Mouse (Mus musculus) 416B (cell line): ENCODE measurements around the gene Prp2.
"Not testable (repeated sequence)": the region's sequence is repeated elsewhere in the genome, so short reads cannot be mapped to it uniquely, and the experiment has no call there.

Source experiments
- DNase-seq: peaks from one replicate; pipeline ENCODE4 v3.0.0; 2011; ENCODE audit warnings: low read depth

The Prp2 gene

DNA sequence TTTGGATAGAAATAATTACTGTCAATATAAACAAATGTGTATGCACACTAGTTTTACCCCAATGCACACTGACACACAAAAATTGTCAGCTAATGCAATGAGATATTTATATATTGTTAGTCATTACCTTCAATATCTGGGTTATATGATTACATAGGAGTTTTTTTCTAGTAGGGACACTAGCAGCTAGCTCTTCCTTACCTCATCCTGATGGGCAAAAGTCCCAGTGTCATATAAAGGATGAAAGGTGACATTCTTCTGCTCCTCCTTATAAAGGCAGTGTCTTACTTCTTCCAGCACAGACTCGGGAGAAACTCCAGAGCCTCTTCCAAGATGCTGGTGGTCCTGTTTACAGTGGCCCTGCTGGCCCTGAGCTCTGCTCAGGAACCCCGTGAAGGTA, at the start of gene Prp2:
Prp2 (plus strand) TSS at position 301 of the 400 bp plus-strand sequence.
- DNase-seq: not testable (repeated sequence)

DNA sequence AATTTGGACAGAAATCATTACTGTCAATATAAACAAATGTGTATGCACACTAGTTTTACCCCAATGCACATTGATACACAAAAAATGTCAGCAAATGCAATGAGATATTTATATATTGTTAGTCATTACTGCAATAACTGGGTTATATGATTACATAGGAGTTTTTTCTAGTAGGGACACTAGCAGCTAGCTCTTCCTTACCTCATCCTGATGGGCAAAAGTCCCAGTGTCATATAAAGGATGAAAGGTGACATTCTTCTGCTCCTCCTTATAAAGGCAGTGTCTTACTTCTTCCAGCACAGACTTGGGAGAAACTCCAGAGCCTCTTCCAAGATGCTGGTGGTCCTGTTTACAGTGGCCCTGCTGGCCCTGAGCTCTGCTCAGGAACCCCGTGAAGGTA, 26.2 kb upstream of the Prp2 start, which contains the start of gene Prh1:
Prh1 (plus strand) TSS at position 301 of the 400 bp plus-strand sequence.
- not testable (repeated sequence) for DNase-seq

DNA sequence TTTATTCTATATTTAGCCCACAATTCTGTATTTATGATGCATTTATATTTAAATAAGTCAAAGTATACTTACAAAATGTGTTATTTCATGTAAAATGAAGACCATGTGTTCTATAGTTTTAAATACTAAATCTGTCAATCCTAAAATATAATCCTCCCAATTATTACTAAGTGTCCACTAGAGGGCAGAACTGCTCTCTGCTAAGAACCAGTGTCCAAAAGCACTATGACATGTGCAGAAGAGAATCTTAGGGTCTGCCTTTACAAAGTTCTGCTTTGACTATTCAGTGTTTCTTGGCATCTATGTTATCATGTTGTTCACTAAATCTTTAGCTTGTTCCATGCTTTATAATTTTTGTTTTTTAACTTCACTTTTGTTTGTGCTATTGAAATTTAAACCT, 53.7 kb downstream of the Prp2 start:
- peak; percentile 31 for DNase-seq
